Mouse (Mus musculus): ENCODE data around the gene Stat5b. TPM values are rescaled to one million over a fixed set of nuclear protein-coding genes. Genes with fewer than 3 reads are reported as not detected.
A peak's percentile ranks its signal among the peaks of the same experiment; 100 is the strongest.

Stat5b gene
- total and polyA plus RNA-seq, 3 experiments = 29.3 to 37.0 (median 32.3) TPM

DNA sequence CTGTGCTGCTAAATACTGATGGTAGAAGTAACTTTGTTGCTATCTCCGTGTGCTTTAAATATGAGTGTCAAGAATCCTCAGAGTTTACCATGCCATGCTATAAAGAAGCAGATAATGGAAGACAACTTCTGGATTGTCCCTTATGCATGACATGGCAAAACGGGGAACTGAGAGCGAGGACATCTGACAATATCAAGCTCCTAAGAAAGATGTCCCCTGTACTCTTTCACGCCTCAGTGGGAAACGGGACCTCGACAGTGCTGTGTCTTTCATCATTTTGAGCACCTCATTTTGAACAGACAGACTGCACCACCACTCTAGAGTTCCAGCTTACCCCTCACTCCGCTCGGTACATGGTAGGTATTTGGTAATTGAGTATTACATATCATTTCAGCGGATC, 25.1 kb downstream of the Stat5b start:
- peaks cover 0 to 60% of the 10 kb centered on the region in 2 experiments; a peak in 2 of 4 replicates for H3K36me3 ChIP-seq (ENCODE audit: control insufficient read depth in 1 of 2, insufficient read depth in 2 of 2, low read length in 2 of 2)

DNA sequence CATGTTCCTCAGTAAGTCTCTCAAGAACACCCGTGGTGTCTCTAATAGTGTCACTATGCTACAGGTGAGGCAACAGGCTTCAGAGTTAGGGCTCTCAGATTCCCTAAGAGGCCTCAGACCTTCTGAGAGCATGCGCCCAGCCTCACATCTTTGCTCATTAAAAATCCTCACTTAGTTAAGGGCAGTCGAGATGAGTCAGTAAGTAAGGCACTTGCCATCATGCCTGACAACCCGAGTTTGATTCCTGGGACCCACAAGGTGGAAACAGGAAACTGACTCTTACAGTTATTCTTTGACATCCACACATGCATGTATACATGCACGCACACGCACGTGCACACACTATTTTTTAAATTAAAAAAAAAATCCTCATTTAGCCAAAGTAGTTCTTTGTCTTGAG, 26.0 kb downstream of the Stat5b start:
- TF ChIP-seq NELFE (IDR thresholded peaks at IDR 0.05; ENCODE audit: low read depth, low read length) (no peak), RAD21 (IDR thresholded peaks at IDR 0.05; ENCODE audit: low read depth, low read length) (no peak), MAZ (IDR thresholded peaks at IDR 0.05; ENCODE audit: low read depth, low read length) (no peak), ZKSCAN1 (IDR thresholded peaks at IDR 0.05; ENCODE audit: low read depth, low read length) (no peak), ZMIZ1 (IDR thresholded peaks at IDR 0.05; ENCODE audit: low read depth, low read length) (no peak), NRF1 (IDR thresholded peaks at IDR 0.05; ENCODE audit: insufficient read depth, low read depth, low read length, poor library complexity, severe bottlenecking) (no peak), MYC (IDR thresholded peaks at IDR 0.05; ENCODE audit: low read depth, low read length) (no peak), BHLHE40 (IDR thresholded peaks at IDR 0.05; ENCODE audit: borderline replicate concordance, low read depth, low read length) (no peak), E2F4 (IDR thresholded peaks at IDR 0.05; ENCODE audit: borderline replicate concordance, low read depth, low read length) (no peak), UBTF (IDR thresholded peaks at IDR 0.05; ENCODE audit: borderline replicate concordance, insufficient read depth, low read depth, low read length) (no peak), TCF12 (IDR thresholded peaks at IDR 0.05; ENCODE audit: low read depth, low read length) (no peak), CHD2 (IDR thresholded peaks at IDR 0.05; ENCODE audit: low read length) (no peak), TAL1 (IDR thresholded peaks at IDR 0.05; ENCODE audit: low read length) (no peak), RCOR1 (IDR thresholded peaks at IDR 0.05; ENCODE audit: low read depth, low read length) (no peak), USF1 (IDR thresholded peaks at IDR 0.05; ENCODE audit: low read depth, low read length) (no peak), SIN3A (IDR thresholded peaks at IDR 0.05; ENCODE audit: low read length) (no peak), POLR2A (IDR thresholded peaks at IDR 0.05; ENCODE audit: control insufficient read depth in 1 of 2, insufficient read depth in 1 of 2, low read depth in 1 of 2, low read length in 2 of 2, poor library complexity in 1 of 2) (no peak), MYB (IDR thresholded peaks at IDR 0.05; ENCODE audit: low read depth, low read length) (no peak), GABPA (IDR thresholded peaks at IDR 0.05; ENCODE audit: low read depth, low read length) (no peak), MEF2A (IDR thresholded peaks at IDR 0.05; ENCODE audit: extremely low read depth, insufficient replicate concordance, low read depth, low read length, poor library complexity, severe bottlenecking) (no peak)
- Histone ChIP-seq H3K36me3 (ENCODE audit: control insufficient read depth in 1 of 2, insufficient read depth in 2 of 2, low read length in 2 of 2) (peaks cover 0 to 69% of the 10 kb centered on the region in 2 experiments; a peak in 2 of 4 replicates), H3K4me3 (ENCODE audit: control insufficient read depth in 1 of 2, insufficient read depth in 1 of 2, low read depth in 2 of 2, low read length in 2 of 2) (no peak overlapping the region), H3K27ac (ENCODE audit: control insufficient read depth, low read depth, low read length) (no peak overlapping the region), H3K27me3 (ENCODE audit: control insufficient read depth in 1 of 2, insufficient read depth in 2 of 2, low read length in 2 of 2) (no peaks in the 10 kb centered on the region), H3K9ac (ENCODE audit: control insufficient read depth, low read depth, low read length, poor library complexity, severe bottlenecking) (no peak overlapping the region), H3K9me3 (replicated peaks; ENCODE audit: insufficient read depth, low read length) (no peaks in the 10 kb centered on the region), H3K4me1 (ENCODE audit: control insufficient read depth in 1 of 2, insufficient read depth in 2 of 2, low read length in 2 of 2) (peaks cover 52 to 67% of the 10 kb centered on the region in 2 experiments), H3K79me2 (ENCODE audit: control insufficient read depth, insufficient read depth, low read length, poor library complexity) (peaks cover 14% of the 10 kb centered on the region; the same call in 1 of the 2 replicates)
- DNase-seq (ENCODE audit: low read depth, low spot score) = no peak

More for the DNA sequence above, 25.1 kb downstream of the Stat5b start:
- H3K4me1 ChIP-seq (ENCODE audit: control insufficient read depth in 1 of 2, insufficient read depth in 2 of 2, low read length in 2 of 2) = peaks cover 45 to 58% of the 10 kb centered on the region in 2 experiments
- no peak overlapping the region for H3K9ac ChIP-seq (ENCODE audit: control insufficient read depth, low read depth, low read length, poor library complexity, severe bottlenecking)
- DNase-seq (ENCODE audit: low read depth, low spot score) = no peak
- no peaks in the 10 kb centered on the region for H3K9me3 ChIP-seq (replicated peaks; ENCODE audit: insufficient read depth, low read length)
- no peak for TF ChIP-seq SIN3A (IDR thresholded peaks at IDR 0.05; ENCODE audit: low read length)
- TF ChIP-seq USF1 (IDR thresholded peaks at IDR 0.05; ENCODE audit: low read depth, low read length) = no peak
- TF ChIP-seq GABPA (IDR thresholded peaks at IDR 0.05; ENCODE audit: low read depth, low read length) = no peak
- TF ChIP-seq EP300 (IDR thresholded peaks at IDR 0.05; ENCODE audit: low read depth in 1 of 2, low read length in 2 of 2) = 0 out of 4 replicates have a peak, but pooled peaks of 1 of the 2 experiments have one; percentile 5
- H3K79me2 ChIP-seq (ENCODE audit: control insufficient read depth, insufficient read depth, low read length, poor library complexity) = peaks cover 14% of the 10 kb centered on the region; the same call in 1 of the 2 replicates
- no peaks in the 10 kb centered on the region for H3K27me3 ChIP-seq (ENCODE audit: control insufficient read depth in 1 of 2, insufficient read depth in 2 of 2, low read length in 2 of 2)
- H3K4me3 ChIP-seq (ENCODE audit: control insufficient read depth in 1 of 2, insufficient read depth in 1 of 2, low read depth in 2 of 2, low read length in 2 of 2) = no peak overlapping the region
- no peak overlapping the region for H3K27ac ChIP-seq (ENCODE audit: control insufficient read depth, low read depth, low read length)

All from MEL (cell line).